Mouse (Mus musculus) heart, postnatal 0 days (tissue): ENCODE results near the gene Runx1. TPM values are rescaled to one million over a fixed set of nuclear protein-coding genes. Genes with fewer than 3 reads are reported as not detected.
A peak's percentile ranks its signal among the peaks of the same experiment; 100 is the strongest.

Source experiments
- ATAC-seq: fragments of 200-750 bp; cut with Nextera tagmentation; 2 replicates; pipeline ENCODE4 v1.8.0; 2017; ENCODE audit warnings: low read depth, moderate number of reproducible peaks, moderate library complexity; ENCODE audit not compliant: insufficient read depth
- DNase-seq: peaks from one replicate; pipeline ENCODE4 v3.0.0-alpha.2; 2016; ENCODE audit warnings: low spot score
- H3K27ac ChIP-seq: fragments of 300-500 bp; sonication (generic); 2 replicates; pipeline ENCODE4 v1.5.1; 2014; ENCODE audit warnings: low read depth, mild to moderate bottlenecking
- H3K27me3 ChIP-seq: fragments of 300-500 bp; sonication (generic); 2 replicates; pipeline ENCODE4 v1.6.1; 2014; ENCODE audit warnings: low read length, mixed read lengths; ENCODE audit not compliant: control insufficient read depth, insufficient read depth
- H3K36me3 ChIP-seq: fragments of 300-500 bp; sonication (generic); replicated peaks from 2 replicates; pipeline ENCODE4 v1.6.1; 2014; ENCODE audit warnings: low read length, mixed read lengths; ENCODE audit not compliant: control insufficient read depth, insufficient read depth
- H3K4me1 ChIP-seq: fragments of 300-500 bp; sonication (generic); 2 replicates; pipeline ENCODE4 v1.6.1; 2014; ENCODE audit warnings: antibody characterized with exemption; ENCODE audit not compliant: control insufficient read depth, insufficient read depth
- H3K4me2 ChIP-seq: fragments of 300-500 bp; sonication (generic); 2 replicates; pipeline ENCODE4 v1.6.1; 2014; ENCODE audit warnings: low read depth, mild to moderate bottlenecking, low read length, moderate library complexity
- H3K4me3 ChIP-seq: fragments of 300-500 bp; sonication (generic); 2 replicates; pipeline ENCODE4 v1.5.1; 2014; ENCODE audit warnings: low read depth, low read length
- H3K9ac ChIP-seq: fragments of 300-500 bp; sonication (generic); replicated peaks from 2 replicates; pipeline ENCODE4 v1.6.1; 2014; ENCODE audit warnings: low read depth, low read length, mixed read lengths
- H3K9me3 ChIP-seq: fragments of 300-500 bp; sonication (generic); replicated peaks from 2 replicates; pipeline ENCODE4 v1.6.1; 2016; ENCODE audit warnings: low read length; ENCODE audit not compliant: control insufficient read depth
- CTCF ChIP-seq: IDR thresholded peaks from 2 replicates; pipeline ENCODE4 v1.5.1; 2016; ENCODE audit warnings: antibody characterized with exemption, control low read depth, low read depth
- EP300 ChIP-seq: IDR thresholded peaks from 2 replicates; pipeline ENCODE4 v1.6.1; 2016; ENCODE audit warnings: antibody characterized with exemption, low read depth
- WGBS: fragments of 180-500 bp; shearing (Covaris S2); extraction: QIAGEN DNeasy Blood & Tissue Kit; methylation state at CpG from one replicate; pipeline ENCODE4 v1.1.7; 2014; 5-methylcytosine and 5-hydroxymethylcytosine counted together
- polyA plus RNA-seq: library from polyadenylated mRNA; unstranded; fragments of >200 nt; fragmentation: Nextera tagmentation; extraction: Ambion mirVana; gene quantifications from 2 replicates; pipeline ENCODE4 v1.2.1, GENCODE M21; 2015
- total RNA-seq: library from RNA; depleted of rRNA; stranded (reverse); fragments of >200 nt; gene quantifications from 2 replicates; pipeline ENCODE4 v1.2.3, GENCODE M21; 2014; ENCODE audit warnings: low replicate concordance

Gene Runx1
- total and polyA plus RNA-seq, 2 experiments from 2014 or later, result 0.33 to 1.3 TPM

- Histone ChIP-seq H3K9ac (no peak overlapping the region), H3K9me3 (no peaks in the 10 kb centered on the region), H3K36me3 (no peaks in the 10 kb centered on the region), H3K4me1 (no peaks in the 10 kb centered on the region), H3K4me3 (no peak overlapping the region), H3K27ac (no peak overlapping the region), H3K4me2 (no peak overlapping the region), H3K27me3 (peaks cover 11% of the 10 kb centered on the region; the same call in 1 of the 2 replicates)
- WGBS, result 93% methylated on average over 5 of the region's 5 CpGs
- ATAC-seq (no peak), DNase-seq (no peak)
- TF ChIP-seq EP300, result no peak
- TF ChIP-seq CTCF, result no peak
These were observed 169.2 kb downstream of the Runx1 start for GRCm38 (mm10) chr16:92656750-92657149.

GRCm38 (mm10) chr16:92654294-92654950 lies 171.5 kb downstream of the Runx1 start:
- 52% methylated on average over 5 of the region's 5 CpGs for WGBS
- ATAC-seq (no peak), DNase-seq (no peak)
- Histone ChIP-seq H3K36me3 (no peaks in the 10 kb centered on the region), H3K4me2 (no peak overlapping the region), H3K4me3 (no peak overlapping the region), H3K9ac (no peak overlapping the region), H3K4me1 (no peaks in the 10 kb centered on the region), H3K9me3 (no peaks in the 10 kb centered on the region), H3K27me3 (peaks cover 11% of the 10 kb centered on the region; the same call in 1 of the 2 replicates), H3K27ac (no peak overlapping the region)
- TF ChIP-seq EP300, result no peak
- no peak for TF ChIP-seq CTCF

- H3K9ac ChIP-seq, result no peak overlapping the region
- peak; percentile 27; the same call in 1 of the 2 replicates for ATAC-seq
- TF ChIP-seq CTCF (no peak), EP300 (no peak)
- no peak overlapping the region for H3K4me3 ChIP-seq
- 61% methylated on average over 5 of the region's 5 CpGs for WGBS
- H3K36me3 ChIP-seq, result no peaks in the 10 kb centered on the region
- peaks cover 8% of the 10 kb centered on the region; the same call in 1 of the 2 replicates for H3K27me3 ChIP-seq
- H3K9me3 ChIP-seq, result no peaks in the 10 kb centered on the region
- no peak overlapping the region for H3K27ac ChIP-seq
- H3K4me1 ChIP-seq, result no peaks in the 10 kb centered on the region
- DNase-seq, result no peak
- no peak overlapping the region for H3K4me2 ChIP-seq
These were observed 172.1 kb downstream of the Runx1 start for GRCm38 (mm10) chr16:92653816-92654215.

GRCm38 (mm10) chr16:92651256-92651655 lies 174.7 kb downstream of the Runx1 start:
- no peak overlapping the region for H3K27ac ChIP-seq
- H3K9me3 ChIP-seq, result no peaks in the 10 kb centered on the region
- H3K27me3 ChIP-seq, result no peaks in the 10 kb centered on the region; the same call in 1 of the 2 replicates
- no peak for TF ChIP-seq CTCF
- TF ChIP-seq EP300, result no peak
- H3K4me2 ChIP-seq, result no peak overlapping the region
- no peak overlapping the region for H3K9ac ChIP-seq
- H3K36me3 ChIP-seq, result no peaks in the 10 kb centered on the region
- WGBS, result 85% methylated on average over 3 of the region's 3 CpGs
- H3K4me1 ChIP-seq, result no peaks in the 10 kb centered on the region
- no peak overlapping the region for H3K4me3 ChIP-seq
- DNase-seq (no peak), ATAC-seq (no peak)

GRCm38 (mm10) chr16:92646153-92646552 lies 179.8 kb downstream of the Runx1 start:
- TF ChIP-seq EP300 (no peak), CTCF (no peak)
- Histone ChIP-seq H3K36me3 (no peaks in the 10 kb centered on the region), H3K4me1 (no peaks in the 10 kb centered on the region), H3K9me3 (no peaks in the 10 kb centered on the region), H3K4me3 (no peak overlapping the region), H3K9ac (no peak overlapping the region), H3K27me3 (no peaks in the 10 kb centered on the region), H3K4me2 (no peak overlapping the region), H3K27ac (no peak overlapping the region)
- ATAC-seq (peak; percentile 39; the same call in 1 of the 2 replicates), DNase-seq (no peak)
- 52% methylated on average over 13 of the region's 13 CpGs for WGBS
